Mouse (Mus musculus) lung, adult 2 months (tissue): ENCODE measurements around the gene Ncapg2.

Experiments used
- CTCF ChIP-seq: fragments of 200-500 bp; IDR thresholded peaks from 2 replicates; pipeline ENCODE4 v1.5.1; 2011; ENCODE audit warnings: mild to moderate bottlenecking, low read length, control low read depth; ENCODE audit not compliant: insufficient read depth
- POLR2A ChIP-seq: fragments of 200-500 bp; IDR thresholded peaks from 2 replicates; pipeline ENCODE4 v1.6.1; 2011; ENCODE audit warnings: low read depth, mild to moderate bottlenecking, control low read depth, low read length, borderline replicate concordance; ENCODE audit errors: extremely low read depth

DNA sequence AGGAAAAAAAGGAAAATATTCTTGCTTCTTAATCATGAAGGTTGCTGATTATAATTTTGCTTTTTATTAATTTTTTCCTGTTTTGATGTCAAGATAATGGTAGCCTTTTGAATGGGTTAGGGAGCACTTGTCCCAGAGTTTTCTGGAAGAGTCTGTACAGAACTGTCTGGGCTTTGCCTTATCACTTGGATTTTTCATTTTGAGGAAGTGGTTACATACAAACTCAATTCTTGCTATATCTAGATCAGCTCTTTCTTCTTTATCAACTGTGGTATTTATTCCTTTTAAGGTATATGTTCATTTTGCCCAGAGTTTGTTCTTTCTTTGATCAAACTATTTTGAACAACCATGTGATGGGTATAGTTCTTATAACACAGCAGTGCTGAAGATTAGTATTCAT, 43.1 kb upstream of the Ncapg2 start:
- TF ChIP-seq POLR2A: no peak
- no peak for TF ChIP-seq CTCF
